Mouse (Mus musculus) lung, adult 2 months (tissue): ENCODE results near the gene Ccsap.

Experiments used
- CTCF ChIP-seq: fragments of 200-500 bp; IDR thresholded peaks from 2 replicates; pipeline ENCODE4 v1.5.1; 2011; ENCODE audit warnings: mild to moderate bottlenecking, low read length, control low read depth; ENCODE audit not compliant: insufficient read depth
- POLR2A ChIP-seq: fragments of 200-500 bp; IDR thresholded peaks from 2 replicates; pipeline ENCODE4 v1.6.1; 2011; ENCODE audit warnings: low read depth, mild to moderate bottlenecking, control low read depth, low read length, borderline replicate concordance; ENCODE audit errors: extremely low read depth

- TF ChIP-seq CTCF, result no peak
- TF ChIP-seq POLR2A, result no peak
Measured at GRCm38 (mm10) chr8:123892586-123893155, 32.7 kb upstream of the Ccsap start.
